Mouse (Mus musculus): ENCODE measurements at regions not wholly inside any gene's neighbourhood (a gene's known extent, or its start where the extent isn't known, plus 50 kb on each side); places are given as distances from the start of the nearest gene placed in this dataset.
A peak's percentile ranks its signal among the peaks of the same experiment; 100 is the strongest.
"Not testable (repeated sequence)": the region's sequence is repeated elsewhere in the genome, so short reads cannot be mapped to it uniquely, and the experiment has no call there.

- no peak for DNase-seq
Observed at GRCm38 (mm10) chr3:21633600-21634221, 442.7 kb upstream of the Tbl1xr1 start.

GRCm38 (mm10) chr3:21634675-21635204 is 441.7 kb upstream of the Tbl1xr1 start:
- DNase-seq: no peak

- DNase-seq: peak; percentile 7
Observed at GRCm38 (mm10) chr3:21638886-21639285, 437.6 kb upstream of the Tbl1xr1 start.

- no peak for DNase-seq
Observed at GRCm38 (mm10) chr3:21639576-21639975, 436.9 kb upstream of the Tbl1xr1 start.

- DNase-seq: no peak
Observed at GRCm38 (mm10) chr3:21644086-21644485, 432.4 kb upstream of the Tbl1xr1 start.

GRCm38 (mm10) chr3:21645268-21645667 is 431.2 kb upstream of the Tbl1xr1 start:
- no peak for DNase-seq

GRCm38 (mm10) chr3:21649885-21650469 is 426.5 kb upstream of the Tbl1xr1 start:
- no peak for DNase-seq

GRCm38 (mm10) chr3:21655301-21655700 is 421.2 kb upstream of the Tbl1xr1 start:
- no peak for DNase-seq

- DNase-seq: no peak
Observed at GRCm38 (mm10) chr3:21667349-21668143, 408.9 kb upstream of the Tbl1xr1 start.

- DNase-seq: no peak
Observed at GRCm38 (mm10) chr3:21671885-21672284, 404.6 kb upstream of the Tbl1xr1 start.

- DNase-seq: no peak
Observed at GRCm38 (mm10) chr3:21672492-21672891, 404.0 kb upstream of the Tbl1xr1 start.

GRCm38 (mm10) chr3:21673466-21673865 is 403.0 kb upstream of the Tbl1xr1 start:
- DNase-seq: no peak

GRCm38 (mm10) chr3:21678265-21678664 is 398.2 kb upstream of the Tbl1xr1 start:
- DNase-seq: no peak

- DNase-seq: no peak
Observed at GRCm38 (mm10) chr3:21678734-21679133, 397.7 kb upstream of the Tbl1xr1 start.

- not testable (repeated sequence) for DNase-seq
Observed at GRCm38 (mm10) chr3:21697980-21698672, 378.3 kb upstream of the Tbl1xr1 start.

GRCm38 (mm10) chr3:21699526-21699925 is 376.9 kb upstream of the Tbl1xr1 start:
- DNase-seq: no peak

- DNase-seq: no peak
Observed at GRCm38 (mm10) chr3:21700326-21700725, 376.1 kb upstream of the Tbl1xr1 start.

- DNase-seq: no peak
Observed at GRCm38 (mm10) chr3:21726747-21727505, 349.5 kb upstream of the Tbl1xr1 start.

GRCm38 (mm10) chr3:21728019-21728418 is 348.4 kb upstream of the Tbl1xr1 start:
- no peak for DNase-seq

GRCm38 (mm10) chr3:21729328-21729727 is 347.1 kb upstream of the Tbl1xr1 start:
- DNase-seq: no peak

- not testable (repeated sequence) for DNase-seq
Observed at GRCm38 (mm10) chr3:21735688-21736087, 340.8 kb upstream of the Tbl1xr1 start.

- DNase-seq: no peak
Observed at GRCm38 (mm10) chr3:21739720-21740119, 336.7 kb upstream of the Tbl1xr1 start.

Data from retina, postnatal 1 day (tissue).